Mouse (Mus musculus): Measurements from ENCODE around the gene Pgap1. TPM values are rescaled to one million over a fixed set of nuclear protein-coding genes. Genes with fewer than 3 reads are reported as not detected.
A peak's percentile ranks its signal among the peaks of the same experiment; 100 is the strongest.

The Pgap1 gene
- polyA plus RNA-seq, 1 experiment from 2014 or later: 7.2 TPM

DNA sequence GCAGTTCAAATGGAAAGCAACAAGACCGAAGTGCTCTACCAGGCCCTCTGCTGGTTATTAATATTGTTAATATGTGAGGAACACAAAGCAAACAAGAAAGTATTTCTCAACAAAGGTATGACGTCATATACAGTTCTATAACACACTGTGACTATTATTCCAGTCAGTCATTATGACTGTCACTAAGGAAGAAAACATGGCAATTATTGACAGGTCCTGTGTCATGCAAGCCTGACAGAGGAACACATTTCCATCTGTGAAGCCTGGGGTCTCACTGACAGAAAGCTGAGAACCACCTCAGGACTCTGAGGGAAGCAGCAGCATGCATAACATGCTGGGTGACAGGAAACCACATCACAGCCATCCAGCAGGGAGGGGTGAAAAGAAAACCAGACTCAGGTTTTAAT lies 65.0 kb downstream of the Pgap1 start:
- Histone ChIP-seq H3K27me3 (replicated peaks; ENCODE audit: control insufficient read depth, insufficient read depth, low read length) (no peaks in the 10 kb centered on the region), H3K4me3 (ENCODE audit: low read depth, low read length) (no peak overlapping the region), H3K9ac (ENCODE audit: low read depth, low read length) (no peak overlapping the region), H3K4me2 (replicated peaks; ENCODE audit: low read depth) (no peak overlapping the region), H3K36me3 (ENCODE audit: control insufficient read depth, insufficient read depth) (peaks cover 31% of the 10 kb centered on the region), H3K9me3 (ENCODE audit: control insufficient read depth) (no peaks in the 10 kb centered on the region), H3K27ac (ENCODE audit: low read depth, low read length) (no peak overlapping the region), H3K4me1 (replicated peaks; ENCODE audit: control insufficient read depth, insufficient read depth, low read length) (no peaks in the 10 kb centered on the region)
- ATAC-seq: peak; percentile 38; the same call in 1 of the 2 replicates
- 60% methylated on average over 2 of the region's 2 CpGs for WGBS
- TF ChIP-seq CTCF (IDR thresholded peaks at IDR 0.05; ENCODE audit: low read depth): peak; percentile 44

DNA sequence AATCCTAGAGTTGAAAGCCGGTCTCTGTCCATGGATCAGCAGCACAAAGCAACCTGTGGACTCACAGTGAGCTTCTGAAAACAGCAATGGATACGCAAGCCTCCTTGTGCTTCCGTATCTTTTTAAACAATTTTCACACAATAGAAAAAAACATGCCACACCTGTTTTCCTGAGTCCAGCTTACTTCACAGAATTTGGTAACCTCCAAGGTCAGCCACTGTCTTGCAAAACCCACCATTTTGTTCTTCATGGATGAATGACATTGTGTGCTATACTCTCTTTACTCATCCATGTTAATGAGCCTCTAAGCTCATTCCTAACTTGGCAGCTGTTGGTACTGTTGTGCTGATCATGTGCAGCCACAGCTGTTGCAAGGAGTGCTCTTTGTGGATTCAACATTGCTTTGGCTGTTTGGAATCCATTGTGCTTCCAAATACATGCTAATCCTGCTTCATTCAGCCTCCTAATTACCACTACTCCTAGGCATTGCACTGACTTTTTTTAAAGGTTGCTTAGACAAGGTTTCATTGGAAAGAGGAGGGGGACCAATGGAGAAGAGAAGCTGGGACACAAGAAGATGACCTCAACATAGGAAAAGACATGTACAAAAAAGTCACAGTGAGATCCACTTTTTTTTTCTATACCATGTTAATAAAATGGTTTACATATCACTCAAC lies 72.6 kb downstream of the Pgap1 start:
- Histone ChIP-seq H3K9ac (ENCODE audit: low read depth, low read length) (no peak overlapping the region), H3K4me1 (replicated peaks; ENCODE audit: control insufficient read depth, insufficient read depth, low read length) (no peaks in the 10 kb centered on the region), H3K4me2 (replicated peaks; ENCODE audit: low read depth) (no peak overlapping the region), H3K36me3 (ENCODE audit: control insufficient read depth, insufficient read depth) (peaks cover 30% of the 10 kb centered on the region), H3K4me3 (ENCODE audit: low read depth, low read length) (no peak overlapping the region), H3K27me3 (replicated peaks; ENCODE audit: control insufficient read depth, insufficient read depth, low read length) (no peaks in the 10 kb centered on the region), H3K9me3 (ENCODE audit: control insufficient read depth) (no peaks in the 10 kb centered on the region), H3K27ac (ENCODE audit: low read depth, low read length) (no peak overlapping the region)
- no peak for ATAC-seq
- 94% methylated on average over 3 of the region's 3 CpGs for WGBS
- TF ChIP-seq CTCF (IDR thresholded peaks at IDR 0.05; ENCODE audit: low read depth): no peak

DNA sequence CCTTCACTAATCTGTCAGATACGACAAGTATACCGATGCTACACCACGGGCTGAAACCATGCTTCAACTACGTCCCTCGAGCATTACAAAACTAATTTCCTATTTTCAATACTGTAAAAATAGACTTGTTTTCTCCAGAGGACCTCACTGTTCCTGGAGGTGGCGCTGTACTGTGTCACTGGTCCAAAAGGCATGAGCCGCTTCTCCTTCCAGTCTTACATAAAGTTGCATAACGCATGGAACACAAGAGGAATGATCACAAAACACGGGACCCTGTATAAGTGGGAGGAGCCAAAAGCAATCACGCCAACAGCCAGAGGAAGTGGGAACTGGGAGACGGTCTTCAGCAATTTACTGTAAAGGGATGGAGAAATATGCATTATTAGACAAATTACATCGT lies 77.0 kb downstream of the Pgap1 start:
- Histone ChIP-seq H3K36me3 (ENCODE audit: control insufficient read depth, insufficient read depth) (peaks cover 19% of the 10 kb centered on the region), H3K4me3 (ENCODE audit: low read depth, low read length) (no peak overlapping the region), H3K27me3 (replicated peaks; ENCODE audit: control insufficient read depth, insufficient read depth, low read length) (no peaks in the 10 kb centered on the region), H3K4me1 (replicated peaks; ENCODE audit: control insufficient read depth, insufficient read depth, low read length) (no peaks in the 10 kb centered on the region), H3K4me2 (replicated peaks; ENCODE audit: low read depth) (no peak overlapping the region), H3K9me3 (ENCODE audit: control insufficient read depth) (no peaks in the 10 kb centered on the region), H3K27ac (ENCODE audit: low read depth, low read length) (no peak overlapping the region), H3K9ac (ENCODE audit: low read depth, low read length) (no peak overlapping the region)
- ATAC-seq: no peak
- TF ChIP-seq CTCF (IDR thresholded peaks at IDR 0.05; ENCODE audit: low read depth): no peak
- WGBS: 93% methylated on average over 12 of the region's 12 CpGs

DNA sequence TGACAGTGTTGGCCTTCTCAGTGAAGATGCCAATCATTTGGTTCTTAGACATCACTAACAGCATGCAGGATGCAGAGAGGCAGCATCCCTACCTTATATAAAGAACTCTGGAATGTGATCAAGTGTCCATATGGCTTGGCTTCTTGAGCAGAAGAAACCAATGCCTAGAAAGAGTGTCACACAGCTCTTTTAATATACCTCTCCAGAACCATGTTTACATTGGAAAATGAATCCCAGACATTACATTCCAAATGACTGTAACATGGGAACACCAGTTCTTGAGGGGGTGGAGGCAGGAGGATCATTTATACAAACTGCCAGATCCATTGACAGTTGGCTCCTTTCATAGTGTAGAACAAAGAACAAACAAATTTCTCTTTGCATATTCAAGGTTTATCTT lies 88.8 kb downstream of the Pgap1 start:
- Histone ChIP-seq H3K4me2 (replicated peaks; ENCODE audit: low read depth) (no peak overlapping the region), H3K4me3 (ENCODE audit: low read depth, low read length) (no peak overlapping the region), H3K36me3 (ENCODE audit: control insufficient read depth, insufficient read depth) (no peaks in the 10 kb centered on the region), H3K4me1 (replicated peaks; ENCODE audit: control insufficient read depth, insufficient read depth, low read length) (no peaks in the 10 kb centered on the region), H3K9me3 (ENCODE audit: control insufficient read depth) (no peaks in the 10 kb centered on the region), H3K27ac (ENCODE audit: low read depth, low read length) (no peak overlapping the region), H3K9ac (ENCODE audit: low read depth, low read length) (no peak overlapping the region), H3K27me3 (replicated peaks; ENCODE audit: control insufficient read depth, insufficient read depth, low read length) (no peaks in the 10 kb centered on the region)
- no peak for TF ChIP-seq CTCF (IDR thresholded peaks at IDR 0.05; ENCODE audit: low read depth)
- ATAC-seq: no peak

DNA sequence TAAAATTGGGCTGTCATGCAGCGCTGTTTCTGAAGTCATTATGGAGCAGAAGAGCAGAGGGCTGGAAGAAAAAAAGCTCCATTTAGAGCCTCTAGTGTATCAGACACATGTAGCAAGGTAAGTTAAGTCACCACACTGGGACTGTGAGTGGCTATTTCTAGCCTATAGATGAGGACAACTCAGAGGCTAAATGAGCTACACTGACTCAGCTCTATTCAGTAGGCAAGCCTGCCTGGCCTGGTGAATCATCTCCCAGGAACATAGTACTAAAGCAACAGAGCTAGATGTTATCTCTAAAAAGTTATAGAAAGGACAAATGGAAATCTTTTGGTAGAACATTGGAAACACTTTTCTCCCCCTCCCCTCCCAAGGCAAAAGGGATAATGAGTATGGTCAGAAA lies 90.1 kb downstream of the Pgap1 start:
- ATAC-seq: no peak
- no peaks in the 10 kb centered on the region for H3K27me3 ChIP-seq (replicated peaks; ENCODE audit: control insufficient read depth, insufficient read depth, low read length)
- no peak for TF ChIP-seq CTCF (IDR thresholded peaks at IDR 0.05; ENCODE audit: low read depth)
- no peak overlapping the region for H3K27ac ChIP-seq (ENCODE audit: low read depth, low read length)
- H3K4me2 ChIP-seq (replicated peaks; ENCODE audit: low read depth): no peak overlapping the region
- no peaks in the 10 kb centered on the region for H3K36me3 ChIP-seq (ENCODE audit: control insufficient read depth, insufficient read depth)
- WGBS: 90% methylated on average over 1 of the region's 1 CpGs
- no peaks in the 10 kb centered on the region for H3K4me1 ChIP-seq (replicated peaks; ENCODE audit: control insufficient read depth, insufficient read depth, low read length)
- H3K9ac ChIP-seq (ENCODE audit: low read depth, low read length): no peak overlapping the region
- no peaks in the 10 kb centered on the region for H3K9me3 ChIP-seq (ENCODE audit: control insufficient read depth)
- H3K4me3 ChIP-seq (ENCODE audit: low read depth, low read length): no peak overlapping the region

DNA sequence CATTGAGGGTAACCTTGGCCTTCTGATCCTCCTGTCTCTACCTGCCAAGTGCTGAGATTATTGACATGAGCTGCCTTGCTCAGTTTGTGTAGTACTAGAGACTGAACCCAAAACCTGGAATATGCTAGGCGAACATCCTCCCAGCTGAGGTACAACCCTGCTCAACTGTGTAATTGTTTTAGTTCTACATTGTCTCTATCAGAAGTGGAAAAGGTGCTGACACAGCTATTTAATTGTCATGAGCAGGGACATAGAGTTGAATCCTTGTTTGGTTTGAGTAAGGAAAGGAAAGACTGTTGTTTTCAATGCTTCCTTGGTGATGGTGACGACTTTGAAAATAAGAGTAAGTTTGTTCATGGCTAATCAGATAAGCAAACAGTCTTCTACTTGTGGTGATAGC lies 105.4 kb downstream of the Pgap1 start:
- no peak for TF ChIP-seq CTCF (IDR thresholded peaks at IDR 0.05; ENCODE audit: low read depth)
- WGBS: 85% methylated on average over 2 of the region's 2 CpGs
- Histone ChIP-seq H3K36me3 (ENCODE audit: control insufficient read depth, insufficient read depth) (no peaks in the 10 kb centered on the region), H3K4me3 (ENCODE audit: low read depth, low read length) (no peak overlapping the region), H3K4me2 (replicated peaks; ENCODE audit: low read depth) (no peak overlapping the region), H3K9me3 (ENCODE audit: control insufficient read depth) (no peaks in the 10 kb centered on the region), H3K27ac (ENCODE audit: low read depth, low read length) (no peak overlapping the region), H3K4me1 (replicated peaks; ENCODE audit: control insufficient read depth, insufficient read depth, low read length) (no peaks in the 10 kb centered on the region), H3K9ac (ENCODE audit: low read depth, low read length) (no peak overlapping the region), H3K27me3 (replicated peaks; ENCODE audit: control insufficient read depth, insufficient read depth, low read length) (no peaks in the 10 kb centered on the region)
- no peak for ATAC-seq

DNA sequence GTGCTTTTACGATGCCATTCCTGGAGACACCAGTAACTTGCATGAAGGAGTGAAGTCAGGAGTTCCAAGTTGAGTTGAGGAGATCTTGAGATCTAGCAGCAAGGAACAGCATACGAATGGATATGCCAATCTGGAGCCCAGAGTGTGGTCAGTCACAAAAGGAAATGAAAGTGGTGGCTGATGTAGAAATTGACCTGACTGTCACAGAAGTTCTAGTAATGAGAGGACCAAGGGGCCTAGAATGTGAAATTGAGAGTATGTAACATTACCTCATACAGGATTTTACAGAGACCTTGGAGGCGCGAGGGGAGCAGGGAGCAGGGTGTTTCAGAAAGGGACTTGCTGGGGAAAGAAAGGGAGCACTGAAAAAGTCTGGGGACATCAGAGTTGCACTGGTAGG lies 108.7 kb downstream of the Pgap1 start:
- TF ChIP-seq CTCF (IDR thresholded peaks at IDR 0.05; ENCODE audit: low read depth): no peak
- Histone ChIP-seq H3K4me1 (replicated peaks; ENCODE audit: control insufficient read depth, insufficient read depth, low read length) (no peaks in the 10 kb centered on the region), H3K27ac (ENCODE audit: low read depth, low read length) (no peak overlapping the region), H3K27me3 (replicated peaks; ENCODE audit: control insufficient read depth, insufficient read depth, low read length) (no peaks in the 10 kb centered on the region), H3K9ac (ENCODE audit: low read depth, low read length) (no peak overlapping the region), H3K4me3 (ENCODE audit: low read depth, low read length) (no peak overlapping the region), H3K4me2 (replicated peaks; ENCODE audit: low read depth) (no peak overlapping the region), H3K36me3 (ENCODE audit: control insufficient read depth, insufficient read depth) (no peaks in the 10 kb centered on the region), H3K9me3 (ENCODE audit: control insufficient read depth) (no peaks in the 10 kb centered on the region)
- no peak for ATAC-seq
- 73% methylated on average over 4 of the region's 4 CpGs for WGBS

All from intestine, postnatal 0 days (tissue).